Mouse (Mus musculus) spleen, postnatal 4 days (tissue): Measurements from ENCODE around the gene Wasf2.
"Not testable (repeated sequence)": the region's sequence is repeated elsewhere in the genome, so short reads cannot be mapped to it uniquely, and the experiment has no call there.

Experiments
- DNase-seq, 2 experiments: peaks; one replicate each; pipeline ENCODE4 v3.0.0; 2022; ENCODE audit warnings: low spot score in 2 of 2

Wasf2 gene

DNA sequence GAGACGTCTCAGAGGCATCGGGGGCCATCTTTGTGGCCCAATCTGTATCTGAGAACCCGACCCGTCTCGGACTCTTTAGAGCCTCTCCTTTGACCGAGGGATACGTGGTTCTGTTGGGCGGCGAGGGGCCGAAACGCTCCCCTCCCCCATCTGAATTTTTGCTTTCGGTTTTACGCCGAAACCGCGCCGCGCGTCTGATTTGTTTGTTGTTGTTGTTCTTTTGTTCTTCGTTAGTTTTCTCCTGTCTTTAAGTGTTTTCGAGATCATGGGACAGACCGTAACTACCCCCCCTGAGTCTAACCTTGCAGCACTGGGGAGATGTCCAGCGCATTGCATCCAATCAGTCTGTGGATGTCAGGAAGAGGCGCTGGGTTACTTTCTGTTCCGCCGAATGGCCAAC lies 33.6 kb upstream of the Wasf2 start:
- not testable (repeated sequence) for DNase-seq

- DNase-seq = no peak
Observed at GRCm38 (mm10) chr4:133101751-133102150, 28.6 kb upstream of the Wasf2 start.

DNA sequence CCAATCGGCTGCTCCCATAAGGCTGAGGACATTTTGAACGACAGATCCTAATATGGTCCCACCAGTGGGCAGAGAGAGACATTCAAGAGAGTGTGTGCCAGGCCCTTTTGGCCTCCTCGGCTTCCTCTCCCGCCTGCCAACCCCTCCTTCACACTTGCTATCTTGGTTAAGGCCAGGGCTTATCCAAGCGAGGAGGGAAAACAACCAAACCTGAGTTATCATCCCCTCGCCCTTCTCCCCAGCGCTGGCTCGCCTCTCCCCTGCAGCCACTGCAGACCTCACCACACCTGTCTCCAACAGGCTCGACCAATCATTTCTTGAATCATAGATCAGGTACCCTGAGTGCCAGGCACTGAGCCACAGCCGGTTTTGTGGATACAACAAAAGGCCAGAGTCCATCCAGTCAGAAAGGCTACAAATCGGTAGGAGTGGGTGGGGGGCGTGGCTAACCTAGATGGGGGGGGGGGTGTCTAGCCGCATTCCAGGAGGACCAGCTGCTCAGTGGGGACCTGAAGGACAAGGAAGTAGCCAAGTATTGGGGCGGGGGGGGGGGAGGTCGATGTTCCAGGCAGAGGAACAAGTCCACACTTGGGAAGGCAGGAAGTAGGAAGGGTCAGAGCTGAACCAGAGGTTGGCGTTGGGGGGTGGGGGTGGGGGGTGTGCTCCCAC lies 26.6 kb upstream of the Wasf2 start:
- no peak for DNase-seq

DNA sequence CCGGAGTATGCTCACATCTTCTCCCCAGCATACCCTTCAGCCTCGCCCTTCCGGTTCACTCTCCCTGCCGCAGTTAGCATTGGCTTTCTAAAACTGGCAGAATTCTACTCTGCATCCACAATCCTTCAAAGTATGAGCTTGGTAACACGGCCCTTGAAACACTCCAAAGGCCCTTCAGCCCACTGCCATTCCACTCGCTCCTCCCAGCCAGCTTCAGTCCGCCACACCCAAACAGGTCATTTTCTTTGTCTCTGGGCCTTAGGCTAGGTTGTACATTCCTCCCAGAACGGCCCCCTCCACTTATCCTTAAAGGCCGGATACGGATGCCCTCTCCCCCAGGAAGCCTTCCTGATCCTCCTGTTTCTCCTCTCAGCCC lies 26.1 kb upstream of the Wasf2 start:
- no peak for DNase-seq

- no peak for DNase-seq
Observed at GRCm38 (mm10) chr4:133106691-133107090, 23.6 kb upstream of the Wasf2 start.

DNA sequence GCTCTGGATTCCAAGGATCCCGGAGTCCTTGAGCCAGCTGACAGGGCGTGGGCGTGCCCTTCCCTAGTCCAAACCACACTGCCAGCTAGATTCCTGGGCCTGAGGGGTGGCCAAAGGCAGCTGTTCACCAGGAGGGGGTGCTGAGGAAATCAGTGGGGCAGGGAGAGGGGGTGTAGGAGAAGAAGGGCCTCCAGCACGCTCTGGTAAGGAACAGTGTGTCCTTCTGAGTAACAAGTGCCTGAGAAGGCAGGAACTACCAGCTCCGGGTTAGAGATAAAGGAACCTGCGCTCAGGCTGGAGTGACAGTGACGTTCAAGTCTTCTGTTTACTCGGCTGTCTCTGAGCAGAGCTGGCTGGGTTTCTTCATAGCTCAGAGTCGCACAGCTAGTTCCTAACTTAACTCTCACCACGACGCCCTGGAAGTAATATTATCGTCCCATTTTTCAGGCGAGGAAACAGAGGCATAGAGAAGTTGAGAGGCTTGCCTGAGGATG lies 22.5 kb upstream of the Wasf2 start:
- DNase-seq = no peak

DNA sequence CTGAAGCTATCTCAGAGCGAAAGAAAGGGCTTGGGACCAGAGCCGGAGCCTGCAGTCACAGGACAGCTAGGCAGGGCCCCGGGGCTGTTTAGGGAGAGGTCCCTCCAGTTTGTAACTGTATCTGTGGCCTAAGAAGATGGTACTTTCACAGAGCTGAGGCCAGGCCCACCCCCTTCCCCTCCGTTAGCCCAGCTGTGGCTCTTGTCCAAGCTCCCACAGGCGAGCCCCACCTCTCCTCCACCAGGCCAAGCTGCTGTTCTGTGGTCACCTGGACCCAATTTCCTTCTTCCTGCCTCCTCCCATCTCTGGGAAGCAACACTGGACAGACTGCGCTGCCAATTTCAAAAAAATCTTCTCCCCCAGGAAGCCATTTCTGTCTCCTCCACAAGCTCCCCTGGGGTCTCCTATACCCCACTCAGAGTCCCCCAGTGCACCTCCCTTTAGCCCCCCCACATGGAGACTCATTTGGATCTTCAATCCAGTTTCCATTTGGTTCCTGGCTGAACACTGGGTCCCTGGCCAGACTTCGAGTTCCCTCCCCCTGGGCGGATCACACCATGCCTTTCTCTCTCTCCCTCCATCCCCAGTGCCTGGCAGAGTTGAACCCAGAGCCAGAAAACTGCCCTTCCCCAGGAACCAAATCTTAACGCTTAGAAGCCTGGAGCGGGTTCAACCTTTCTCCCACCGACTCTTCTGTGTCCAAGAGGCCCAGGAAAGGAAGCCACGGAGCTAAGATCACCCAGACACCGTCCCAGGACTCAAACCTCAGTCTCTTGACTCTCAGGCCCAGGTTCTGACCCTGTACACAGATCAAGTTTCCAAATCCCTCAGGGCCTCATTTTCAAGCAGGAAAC lies 21.6 kb upstream of the Wasf2 start:
- DNase-seq = no peak

GRCm38 (mm10) chr4:133109335-133109801 lies 20.9 kb upstream of the Wasf2 start:
- DNase-seq = no peak

DNA sequence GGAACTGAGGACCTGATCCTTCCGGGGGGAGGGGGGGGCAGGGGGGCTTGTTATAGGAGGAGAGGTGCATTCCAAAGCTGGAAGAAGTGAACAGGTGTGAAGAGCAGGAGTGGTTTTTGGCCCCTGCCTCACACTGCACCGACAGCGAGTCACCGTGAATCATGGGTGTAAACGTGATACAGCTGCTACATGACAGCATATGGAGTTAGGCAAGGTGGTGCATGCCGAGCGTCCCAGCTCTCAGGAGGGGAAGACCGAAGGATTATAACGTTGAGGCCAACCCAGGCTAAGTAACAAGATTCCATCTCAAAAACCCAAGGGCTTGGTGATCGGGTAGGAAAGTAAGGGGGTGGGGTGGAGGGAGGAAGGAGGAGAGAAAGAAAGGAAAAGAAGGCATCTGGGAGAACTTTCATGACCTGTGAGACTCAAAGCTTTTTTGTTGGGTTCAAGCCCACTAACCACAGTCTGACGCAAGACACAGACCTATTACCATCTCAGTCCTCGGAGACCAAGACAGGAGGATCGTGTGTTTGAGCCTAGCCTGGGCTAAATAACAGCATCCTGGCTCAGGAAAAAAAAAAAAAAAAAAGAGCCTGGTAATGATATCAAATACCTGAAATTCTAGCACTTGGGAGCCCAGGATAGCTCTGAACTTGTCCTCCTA lies 18.0 kb upstream of the Wasf2 start:
- no peak for DNase-seq

DNA sequence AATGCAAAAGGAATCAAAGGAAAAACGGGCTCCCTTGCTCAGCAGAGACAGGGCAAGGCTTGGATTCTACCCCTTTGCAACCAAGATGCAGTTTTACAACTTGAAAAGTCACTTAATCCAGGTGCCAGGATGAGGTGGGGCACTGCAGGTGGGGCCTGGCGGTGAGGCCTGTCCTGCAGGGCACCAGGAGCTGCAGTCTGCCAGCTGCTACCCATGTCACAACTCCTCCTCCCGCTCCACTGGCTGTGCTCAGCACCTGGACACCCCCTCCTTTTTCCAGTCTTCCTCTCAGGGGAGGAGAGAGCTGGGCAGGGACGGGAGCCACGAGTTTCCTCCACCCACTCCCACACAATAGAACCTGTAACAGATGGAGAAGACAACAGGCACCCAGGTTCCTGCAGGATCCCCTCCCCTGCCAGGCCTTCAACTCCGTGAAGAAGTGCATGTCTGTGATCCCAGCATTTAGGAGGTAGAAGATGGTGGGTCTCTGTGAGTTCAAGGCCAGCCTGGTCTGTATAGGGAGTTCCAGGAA lies 16.9 kb upstream of the Wasf2 start:
- DNase-seq = no peak

GRCm38 (mm10) chr4:133114762-133115161 lies 15.5 kb upstream of the Wasf2 start:
- no peak for DNase-seq

DNA sequence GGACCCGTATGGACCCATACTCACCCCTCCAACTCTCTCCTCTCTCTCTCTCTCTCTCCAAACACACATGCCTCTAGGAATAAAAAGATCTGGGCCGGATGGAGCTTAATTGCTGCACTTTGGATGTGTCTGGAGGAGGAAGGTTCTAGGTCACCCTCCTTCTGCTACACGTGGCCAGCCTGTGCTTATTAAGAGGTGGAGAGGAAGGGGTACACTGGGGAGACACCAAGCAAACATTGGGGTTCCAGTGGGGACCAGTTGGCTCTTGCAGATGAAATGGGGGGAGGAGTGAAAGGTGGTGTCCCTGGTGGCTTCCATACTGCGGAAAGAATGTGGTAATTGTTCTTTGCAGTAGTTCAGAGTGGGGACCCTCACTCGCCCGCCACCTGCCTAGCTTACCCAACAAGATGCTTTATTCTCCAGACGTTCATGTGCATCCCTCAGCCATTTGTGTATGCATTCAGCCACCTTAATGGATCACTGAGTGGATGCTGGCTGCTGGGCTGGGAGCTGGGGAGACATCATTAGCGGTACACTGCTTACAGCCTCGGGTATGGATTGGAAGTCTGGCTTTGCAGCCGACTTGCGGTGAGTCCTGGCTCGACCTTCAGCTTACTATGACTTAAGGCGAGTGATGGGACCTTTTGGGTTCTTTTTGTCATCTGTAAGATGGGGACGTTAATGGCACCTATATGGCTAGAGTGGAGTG lies 14.4 kb upstream of the Wasf2 start:
- DNase-seq = no peak

DNA sequence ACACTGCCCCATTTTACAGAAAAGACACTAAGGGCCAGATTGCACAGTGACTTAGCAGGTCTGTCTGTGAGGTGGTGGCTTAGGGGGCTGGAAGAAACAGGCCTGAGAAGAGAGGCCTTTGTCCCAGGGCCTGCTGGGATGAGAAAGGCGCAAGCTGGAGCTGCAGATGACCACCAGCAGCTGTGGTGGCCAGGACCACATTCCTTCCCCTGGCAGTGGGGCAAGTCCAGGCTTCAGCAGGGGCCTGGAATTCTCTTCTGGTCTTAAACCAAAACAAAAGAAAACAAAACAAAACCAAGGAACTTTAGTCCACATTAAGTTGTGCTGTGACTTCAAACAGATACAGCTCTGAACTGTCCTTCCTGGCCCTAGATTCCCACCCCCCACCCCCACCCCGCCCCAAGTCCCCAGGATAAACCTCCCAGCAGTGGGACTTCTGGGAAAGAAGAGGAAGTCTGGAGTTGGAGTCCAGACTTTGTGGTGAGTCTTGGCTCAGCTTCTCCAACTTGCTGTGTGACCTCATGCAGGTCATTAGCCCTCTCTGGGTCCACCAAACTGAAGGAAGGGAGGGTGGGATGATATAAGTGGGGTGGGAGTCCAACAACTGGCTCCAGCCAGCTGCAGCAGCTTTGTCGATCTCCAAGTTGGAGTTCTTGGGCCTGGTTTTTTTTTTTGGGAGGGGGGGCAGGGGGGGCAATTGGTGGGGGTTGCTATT lies 13.4 kb upstream of the Wasf2 start:
- DNase-seq = no peak

GRCm38 (mm10) chr4:133117556-133118411 lies 12.5 kb upstream of the Wasf2 start:
- no peak for DNase-seq

GRCm38 (mm10) chr4:133118775-133119375 lies 11.4 kb upstream of the Wasf2 start:
- no peak for DNase-seq

DNA sequence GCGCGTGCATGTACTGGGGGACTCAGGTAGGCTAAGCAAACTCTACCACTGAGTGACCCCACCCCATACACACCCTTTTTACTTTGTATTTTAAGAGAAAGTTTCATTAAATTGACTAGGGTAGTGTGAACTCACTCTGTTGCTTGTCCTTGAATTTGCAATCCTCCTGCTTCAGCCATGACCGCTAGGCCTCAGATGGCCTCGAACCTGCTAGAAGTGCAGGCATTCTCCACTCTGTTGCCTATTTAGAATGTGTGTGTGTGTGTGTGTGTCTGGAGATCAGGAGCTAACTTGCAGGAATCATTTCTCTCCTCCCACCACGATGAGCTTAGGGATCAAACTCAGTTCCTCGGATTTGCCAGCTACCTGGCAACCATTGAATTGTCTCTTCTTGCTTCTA lies 10.7 kb upstream of the Wasf2 start:
- no peak for DNase-seq

- no peak for DNase-seq
Observed at GRCm38 (mm10) chr4:133120833-133121321, 9.4 kb upstream of the Wasf2 start.

GRCm38 (mm10) chr4:133121416-133121815 lies 8.9 kb upstream of the Wasf2 start:
- no peak for DNase-seq

DNA sequence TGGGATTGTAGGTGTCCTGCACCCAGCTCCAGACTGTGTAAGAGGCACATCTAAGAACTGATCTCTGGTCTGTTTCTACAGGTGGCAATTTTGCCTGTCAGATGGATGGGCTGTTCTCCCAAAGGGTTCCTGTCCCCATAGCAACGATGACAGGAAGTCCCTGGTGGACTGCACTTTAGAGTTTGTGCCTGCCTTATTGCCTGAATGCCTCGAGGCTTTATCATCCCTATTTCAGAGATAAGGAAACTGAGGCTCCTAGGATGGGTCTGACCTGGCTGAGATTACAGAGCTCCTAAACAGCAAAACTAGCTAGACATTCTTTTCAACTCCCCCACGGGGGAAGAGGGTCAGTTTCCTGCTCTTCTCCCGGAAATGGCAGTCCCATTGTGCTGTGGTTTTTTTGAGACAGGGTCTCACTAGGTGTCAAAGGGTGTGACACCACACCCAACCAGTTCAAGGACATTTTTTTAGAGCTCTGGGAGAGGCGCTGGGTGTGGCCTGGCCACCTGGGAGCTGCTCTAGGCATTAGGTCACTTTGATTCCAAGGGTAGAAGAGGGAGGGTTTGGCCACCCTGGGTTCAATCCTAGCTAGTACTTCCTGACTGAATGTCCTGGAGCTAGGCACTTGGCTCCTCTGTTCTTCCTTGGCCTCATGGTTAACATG lies 8.2 kb upstream of the Wasf2 start:
- DNase-seq = no peak
